Comparison of ENCODE assay signal across 8 mouse cellular contexts in the genomic region with DNA sequence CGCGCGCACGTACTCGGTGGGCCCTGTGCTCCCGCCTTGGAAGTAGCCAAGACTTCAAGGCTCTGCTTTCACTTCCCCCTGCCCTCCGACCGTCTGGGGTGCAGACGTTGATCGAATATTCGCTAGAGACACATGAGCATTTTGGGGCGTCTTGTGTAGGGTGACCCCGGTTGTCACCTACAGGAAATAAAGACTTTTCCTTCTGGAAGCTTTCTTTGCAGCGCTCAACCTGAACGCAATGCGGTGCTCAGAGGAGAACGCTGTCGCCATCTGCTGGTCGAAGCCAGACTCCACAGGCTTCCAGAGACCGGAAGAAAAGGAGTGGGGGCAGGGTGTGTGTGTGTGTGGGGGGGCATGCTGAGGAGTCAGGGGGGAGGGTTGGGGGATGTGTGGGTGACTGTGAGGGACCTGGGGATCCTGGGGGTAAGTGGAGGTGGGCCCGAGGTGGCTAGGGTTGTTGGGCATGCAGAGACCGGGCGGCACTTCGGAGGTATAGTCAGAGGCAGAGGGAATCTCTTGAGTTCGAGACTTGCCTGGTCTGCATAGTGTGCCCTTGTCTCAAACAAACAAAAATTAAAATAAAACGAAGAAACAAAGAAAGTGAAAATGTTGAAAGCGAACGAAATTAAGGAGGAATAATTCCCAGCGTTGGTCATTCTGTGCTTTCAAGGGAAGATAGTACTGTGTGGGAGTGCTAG. TPM values are rescaled to one million over a fixed set of nuclear protein-coding genes. Genes with fewer than 3 reads are reported as not detected.
DNase-seq lines count a peak whose midpoint lies in the region; ATAC-seq and TF ChIP-seq lines count a peak whose summit lies in the region.

No protein-coding gene starts in this region.

- ATAC-seq in heart, embryonic 12.5 days (ENCODE audit: insufficient number of reproducible peaks, low FRiP score): 0 out of 2 replicates have a peak, but pooled peaks have one; percentile 24
- peak; percentile 31 for ATAC-seq in kidney, embryonic 16.5 days (ENCODE audit: low FRiP score, low TSS enrichment)
- peak; percentile 32 for ATAC-seq in liver, embryonic 12.5 days

- H3K9me3 ChIP-seq in heart, embryonic 12.5 days (replicated peaks): no peaks in the 10 kb centered on the region
- no peaks in the 10 kb centered on the region for H3K9me3 ChIP-seq in kidney, embryonic 16.5 days (ENCODE audit: low read length)
- no peaks in the 10 kb centered on the region for H3K9me3 ChIP-seq in liver, embryonic 12.5 days (replicated peaks)

- no peaks in the 10 kb centered on the region for H3K79me2 ChIP-seq in C2C12 (ENCODE audit: control insufficient read depth, insufficient read depth)

- no peaks in the 10 kb centered on the region for H3K79me3 ChIP-seq in C2C12 (ENCODE audit: low read depth)

- H3K4me2 ChIP-seq in heart, embryonic 12.5 days: peak overlapping the region; percentile 75
- H3K4me2 ChIP-seq in kidney, embryonic 16.5 days (replicated peaks; ENCODE audit: low read depth, low read length): peak overlapping the region; percentile 75
- peak overlapping the region; percentile 77 for H3K4me2 ChIP-seq in liver, embryonic 12.5 days

- H3K9ac ChIP-seq in heart, embryonic 12.5 days: peak overlapping the region; percentile 66
- peak overlapping the region; percentile 68 for H3K9ac ChIP-seq in kidney, embryonic 16.5 days (replicated peaks; ENCODE audit: low read length)
- peak overlapping the region; percentile 70 for H3K9ac ChIP-seq in liver, embryonic 12.5 days

- H3K27ac ChIP-seq in embryonic fibroblast, embryonic 13.5 days (ENCODE audit: insufficient read depth, low read length): peak overlapping the region; percentile 68
- peak overlapping the region; percentile 96 for H3K27ac ChIP-seq in heart, embryonic 12.5 days (ENCODE audit: poor library complexity, severe bottlenecking)
- H3K27ac ChIP-seq in kidney, embryonic 16.5 days (ENCODE audit: low read length): peak overlapping the region; percentile 95
- H3K27ac ChIP-seq in liver, embryonic 12.5 days: peak overlapping the region; percentile 95

- TF ChIP-seq POLR2A in embryonic fibroblast, embryonic 13.5 days (IDR thresholded peaks at IDR 0.05; ENCODE audit: low read depth, low read length): no peak; the same call in 1 of the 2 replicates

- H3K27me3 ChIP-seq in C2C12 (ENCODE audit: control insufficient read depth, insufficient read depth, insufficient read length): no peaks in the 10 kb centered on the region
- no peaks in the 10 kb centered on the region for H3K27me3 ChIP-seq in heart, embryonic 12.5 days (replicated peaks)
- H3K27me3 ChIP-seq in kidney, embryonic 16.5 days (ENCODE audit: insufficient read depth, low read length): no peaks in the 10 kb centered on the region
- 0 out of 2 replicates have a peak, but pooled peaks cover under 1% of the 10 kb centered on the region for H3K27me3 ChIP-seq in liver, embryonic 12.5 days (replicated peaks)
- no peaks in the 10 kb centered on the region for H3K27me3 ChIP-seq in splenic B cell, adult 2 months (ENCODE audit: control insufficient read depth, insufficient read depth, low read length, poor library complexity, severe bottlenecking)

- TF ChIP-seq CTCF in C2C12 (IDR thresholded peaks at IDR 0.05; ENCODE audit: control insufficient read depth, insufficient read depth, insufficient read length): peak; percentile 78
- peak; percentile 93 for TF ChIP-seq CTCF in embryonic fibroblast, embryonic 13.5 days (IDR thresholded peaks at IDR 0.05; ENCODE audit: borderline replicate concordance, insufficient read depth, low read length)

- WGBS in heart, embryonic 12.5 days: 18% methylated on average over 29 of the region's 29 CpGs
- 19% methylated on average over 29 of the region's 29 CpGs for WGBS in kidney, embryonic 16.5 days
- WGBS in liver, embryonic 12.5 days (ENCODE audit: insufficient replicate concordance): 12% methylated on average over 29 of the region's 29 CpGs

- H3K4me3 ChIP-seq in C2C12 (ENCODE audit: insufficient read depth, poor library complexity, severe bottlenecking): no peak overlapping the region
- H3K4me3 ChIP-seq in embryonic fibroblast, embryonic 13.5 days (ENCODE audit: insufficient read depth, low read length): peak overlapping the region; percentile 39
- H3K4me3 ChIP-seq in heart, embryonic 12.5 days: peak overlapping the region; percentile 57
- H3K4me3 ChIP-seq in kidney, embryonic 16.5 days (ENCODE audit: low read length): peak overlapping the region; percentile 50
- peak overlapping the region; percentile 70 for H3K4me3 ChIP-seq in liver, embryonic 12.5 days

- no peak overlapping the region for H3ac ChIP-seq in C2C12 (ENCODE audit: control insufficient read depth, insufficient read length, low read depth)

- peaks cover 3% of the 10 kb centered on the region; the same call in 1 of the 2 replicates for H3K4me1 ChIP-seq in embryonic fibroblast, embryonic 13.5 days (ENCODE audit: control insufficient read depth, insufficient read depth, low read length)
- H3K4me1 ChIP-seq in heart, embryonic 12.5 days (replicated peaks): peaks cover 34% of the 10 kb centered on the region
- peaks cover 36% of the 10 kb centered on the region for H3K4me1 ChIP-seq in kidney, embryonic 16.5 days (ENCODE audit: insufficient read depth, low read length)
- H3K4me1 ChIP-seq in liver, embryonic 12.5 days: peaks cover 57% of the 10 kb centered on the region

- peak; percentile 96 for DNase-seq in brain, adult 2 months (ENCODE audit: low read depth, low spot score)
- DNase-seq in naive thymus-derived CD4-positive, alpha-beta T cell, adult 2 months (ENCODE audit: low read depth): peak; percentile 93
- DNase-seq in splenic B cell, adult 2 months (ENCODE audit: low read depth, low spot score): peak; percentile 90

- no peaks in the 10 kb centered on the region for H3K36me3 ChIP-seq in C2C12 (ENCODE audit: control insufficient read depth, insufficient read depth)
- H3K36me3 ChIP-seq in heart, embryonic 12.5 days: peaks cover 8% of the 10 kb centered on the region
- no peaks in the 10 kb centered on the region for H3K36me3 ChIP-seq in kidney, embryonic 16.5 days (ENCODE audit: insufficient read depth, low read length)
- H3K36me3 ChIP-seq in liver, embryonic 12.5 days: peaks cover 13% of the 10 kb centered on the region; the same call in 1 of the 2 replicates
- H3K36me3 ChIP-seq in splenic B cell, adult 2 months (ENCODE audit: control insufficient read depth, insufficient read depth, low read length, poor library complexity, severe bottlenecking): no peaks in the 10 kb centered on the region

TF ChIP-seq in C2C12, 6 proteins besides CTCF, POLR2A, EP300 and RAD21:
- TF ChIP-seq MYOD1 (IDR thresholded peaks at IDR 0.05; ENCODE audit: control insufficient read depth, insufficient read length, low read depth) (no peak), CEBPB (IDR thresholded peaks at IDR 0.05; ENCODE audit: low read depth) (no peak), MAX (IDR thresholded peaks at IDR 0.05) (no peak), MYOG (IDR thresholded peaks at IDR 0.05; ENCODE audit: control insufficient read depth, extremely low read depth, insufficient read length) (no peak), USF1 (IDR thresholded peaks at IDR 0.05; ENCODE audit: low read depth) (no peak), FOSL1 (IDR thresholded peaks at IDR 0.05; ENCODE audit: insufficient read depth, low read length, poor library complexity, severe bottlenecking) (no peak)

RNA-seq across cellular contexts. Expression of gene BC025920, which starts 1.0 kb away (rescaled TPM):
- 0.25 TPM for polyA plus RNA-seq in C2C12 (2012; fragmentation: generic; extraction: Trizol)
- polyA plus RNA-seq in embryonic fibroblast, embryonic 13.5 days (2011; ENCODE audit: insufficient read length, low read depth, missing spikeins): 0.75 and 0.86 TPM in 2 replicates
- polyA plus RNA-seq in heart, embryonic 12.5 days (2016; fragmentation: Nextera tagmentation; extraction: Ambion mirVana): 0.50 and 0.72 TPM in 2 replicates
- polyA plus RNA-seq in kidney, embryonic 16.5 days (2015; fragmentation: Nextera tagmentation; extraction: Ambion mirVana): 0.66 and 0.82 TPM in 2 replicates
- polyA plus RNA-seq in liver, embryonic 12.5 days (2016; fragmentation: Nextera tagmentation; extraction: Ambion mirVana): 0.46 and 0.78 TPM in 2 replicates

RNA-seq across cellular contexts. Expression of gene Tle6, which starts 4.2 kb away (rescaled TPM):
- polyA plus RNA-seq in C2C12 (2012; fragmentation: generic; extraction: Trizol): 8.6 TPM
- 16.5 and 26.4 TPM in 2 replicates for polyA plus RNA-seq in embryonic fibroblast, embryonic 13.5 days (2011; ENCODE audit: insufficient read length, low read depth, missing spikeins)
- polyA plus RNA-seq in heart, embryonic 12.5 days (2016; fragmentation: Nextera tagmentation; extraction: Ambion mirVana): 27.2 and 27.4 TPM in 2 replicates
- 18.5 and 22.8 TPM in 2 replicates for polyA plus RNA-seq in kidney, embryonic 16.5 days (2015; fragmentation: Nextera tagmentation; extraction: Ambion mirVana)
- 8.1 and 12.1 TPM in 2 replicates for polyA plus RNA-seq in liver, embryonic 12.5 days (2016; fragmentation: Nextera tagmentation; extraction: Ambion mirVana)

RNA-seq across cellular contexts. Expression of gene Sirt6, which starts 22.5 kb away (rescaled TPM):
- 20.8 TPM for polyA plus RNA-seq in C2C12 (2012; fragmentation: generic; extraction: Trizol)
- 14.0 and 17.5 TPM in 2 replicates for polyA plus RNA-seq in embryonic fibroblast, embryonic 13.5 days (2011; ENCODE audit: insufficient read length, low read depth, missing spikeins)
- 25.4 and 25.6 TPM in 2 replicates for polyA plus RNA-seq in heart, embryonic 12.5 days (2016; fragmentation: Nextera tagmentation; extraction: Ambion mirVana)
- polyA plus RNA-seq in kidney, embryonic 16.5 days (2015; fragmentation: Nextera tagmentation; extraction: Ambion mirVana): 41.8 and 48.4 TPM in 2 replicates
- 12.7 and 14.7 TPM in 2 replicates for polyA plus RNA-seq in liver, embryonic 12.5 days (2016; fragmentation: Nextera tagmentation; extraction: Ambion mirVana)

RNA-seq across cellular contexts. Expression of gene Ankrd24, which starts 23.2 kb away (rescaled TPM):
- 8.5 TPM for polyA plus RNA-seq in C2C12 (2012; fragmentation: generic; extraction: Trizol)
- polyA plus RNA-seq in embryonic fibroblast, embryonic 13.5 days (2011; ENCODE audit: insufficient read length, low read depth, missing spikeins): 9.0 and 11.6 TPM in 2 replicates
- 9.6 and 12.1 TPM in 2 replicates for polyA plus RNA-seq in heart, embryonic 12.5 days (2016; fragmentation: Nextera tagmentation; extraction: Ambion mirVana)
- polyA plus RNA-seq in kidney, embryonic 16.5 days (2015; fragmentation: Nextera tagmentation; extraction: Ambion mirVana): 16.0 and 17.6 TPM in 2 replicates
- 3.8 and 4.5 TPM in 2 replicates for polyA plus RNA-seq in liver, embryonic 12.5 days (2016; fragmentation: Nextera tagmentation; extraction: Ambion mirVana)

RNA-seq across cellular contexts. Expression of gene Tle2, which starts 30.8 kb away (rescaled TPM):
- 7.1 TPM for polyA plus RNA-seq in C2C12 (2012; fragmentation: generic; extraction: Trizol)
- 22.4 and 25.7 TPM in 2 replicates for polyA plus RNA-seq in embryonic fibroblast, embryonic 13.5 days (2011; ENCODE audit: insufficient read length, low read depth, missing spikeins)
- polyA plus RNA-seq in heart, embryonic 12.5 days (2016; fragmentation: Nextera tagmentation; extraction: Ambion mirVana): 25.8 and 30.8 TPM in 2 replicates
- 41.0 and 52.0 TPM in 2 replicates for polyA plus RNA-seq in kidney, embryonic 16.5 days (2015; fragmentation: Nextera tagmentation; extraction: Ambion mirVana)
- polyA plus RNA-seq in liver, embryonic 12.5 days (2016; fragmentation: Nextera tagmentation; extraction: Ambion mirVana): 4.8 and 5.1 TPM in 2 replicates
